Mouse (Mus musculus): ENCODE data around the gene Sars.

DNA sequence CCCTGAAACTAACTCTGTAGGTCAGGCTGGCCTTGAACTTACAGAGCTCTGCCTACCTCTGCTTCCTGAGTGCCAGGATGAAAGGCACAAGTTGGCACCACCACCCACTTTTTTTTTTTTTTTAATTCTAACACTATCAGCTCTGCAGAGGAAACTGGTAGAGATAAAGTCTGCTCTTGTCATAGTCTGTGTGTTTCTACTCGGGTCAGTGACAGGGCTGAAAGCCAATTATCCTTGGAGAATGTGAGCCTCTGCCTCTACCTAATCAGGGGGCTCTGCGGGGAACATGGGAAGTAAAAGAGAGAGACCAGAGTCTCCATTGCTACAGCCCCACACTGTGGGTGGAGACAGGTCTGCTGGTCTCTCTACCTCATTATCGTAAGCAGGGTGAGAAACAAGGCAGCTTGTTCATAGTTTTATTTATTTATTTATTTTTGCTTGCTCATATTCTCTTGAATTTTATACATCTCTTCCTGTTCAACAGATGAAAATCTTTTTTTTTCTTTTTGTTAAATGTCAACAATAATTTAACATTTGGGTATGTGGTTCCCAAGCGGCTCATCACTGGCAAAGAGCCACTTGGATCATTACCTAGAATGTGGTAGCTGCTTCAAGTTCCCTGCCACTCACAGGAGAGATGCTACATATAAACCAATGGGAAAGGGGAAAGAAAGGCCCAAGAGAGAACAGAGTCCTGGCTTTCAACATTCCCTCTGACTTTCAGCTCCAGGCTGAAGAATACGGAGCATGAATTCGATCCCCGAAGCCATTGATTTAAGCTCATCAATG lies 65.9 kb downstream of the Sars start:
- no peak for TF ChIP-seq CTCF (IDR thresholded peaks at IDR 0.05; ENCODE audit: extremely low read depth, insufficient read length, insufficient replicate concordance, low read depth, low read length)
- TF ChIP-seq POLR2A (IDR thresholded peaks at IDR 0.05; ENCODE audit: low read depth, low read length), result no peak
